Mouse (Mus musculus): ENCODE results near the gene Leo1.
"Not testable (repeated sequence)": the region's sequence is repeated elsewhere in the genome, so short reads cannot be mapped to it uniquely, and the experiment has no call there.

The Leo1 gene

GRCm38 (mm10) chr9:75467581-75467980 is 26.3 kb downstream of the Leo1 start:
- no peak for DNase-seq (ENCODE audit: low read depth, low spot score)

- DNase-seq (ENCODE audit: low read depth, low spot score) = peak; percentile 52
These were observed 27.0 kb downstream of the Leo1 start for GRCm38 (mm10) chr9:75468297-75468696.

GRCm38 (mm10) chr9:75477212-75477611 is 35.9 kb downstream of the Leo1 start:
- no peak for DNase-seq (ENCODE audit: low read depth, low spot score)

GRCm38 (mm10) chr9:75479106-75479725 is 37.9 kb downstream of the Leo1 start:
- no peak for DNase-seq (ENCODE audit: low read depth, low spot score)

GRCm38 (mm10) chr9:75480536-75481075 is 39.3 kb downstream of the Leo1 start:
- no peak for DNase-seq (ENCODE audit: low read depth, low spot score)

GRCm38 (mm10) chr9:75485231-75485630 is 43.9 kb downstream of the Leo1 start:
- no peak for DNase-seq (ENCODE audit: low read depth, low spot score)

- not testable (repeated sequence) for DNase-seq (ENCODE audit: low read depth, low spot score)
These were observed 46.9 kb downstream of the Leo1 start for GRCm38 (mm10) chr9:75488255-75488654.

- DNase-seq (ENCODE audit: low read depth, low spot score) = no peak
These were observed 53.2 kb downstream of the Leo1 start for GRCm38 (mm10) chr9:75494407-75495005.

GRCm38 (mm10) chr9:75495945-75496344 is 54.6 kb downstream of the Leo1 start:
- DNase-seq (ENCODE audit: low read depth, low spot score) = no peak

- DNase-seq (ENCODE audit: low read depth, low spot score) = no peak
These were observed 57.2 kb downstream of the Leo1 start for GRCm38 (mm10) chr9:75498571-75498970.

GRCm38 (mm10) chr9:75504311-75504710 is 63.0 kb downstream of the Leo1 start:
- DNase-seq (ENCODE audit: low read depth, low spot score) = no peak

- DNase-seq (ENCODE audit: low read depth, low spot score) = no peak
These were observed 70.1 kb downstream of the Leo1 start for GRCm38 (mm10) chr9:75511236-75511939.

GRCm38 (mm10) chr9:75515464-75516113 is 74.3 kb downstream of the Leo1 start:
- peak; percentile 52 for DNase-seq (ENCODE audit: low read depth, low spot score)
